Mouse (Mus musculus): ENCODE data around the gene Gnb5. TPM values are rescaled to one million over a fixed set of nuclear protein-coding genes. Genes with fewer than 3 reads are reported as not detected.

The Gnb5 gene
- total RNA-seq, 1 experiment from 2014 or later, result 0.70 TPM

DNA sequence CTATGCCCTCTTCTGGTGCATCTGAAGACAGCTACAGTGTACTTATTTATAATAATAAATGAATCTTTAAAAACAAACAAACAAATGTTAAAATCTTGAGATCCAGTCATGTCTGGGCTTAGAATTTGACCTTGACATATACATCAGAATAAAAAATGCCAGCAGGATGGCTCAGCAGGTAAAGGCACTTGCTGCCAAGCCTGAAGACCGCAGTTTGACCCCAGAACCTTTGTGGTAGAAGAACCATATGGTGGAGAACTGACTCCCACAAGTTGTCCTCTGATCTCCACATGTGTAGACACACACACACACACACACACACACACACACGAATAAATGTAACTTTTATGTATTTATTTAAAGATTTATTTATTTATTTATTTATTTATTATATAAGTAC lies 3.1 kb upstream of the Gnb5 start:
- ATAC-seq (ENCODE audit: extremely low read depth, insufficient number of reproducible peaks, low FRiP score, poor library complexity, severe bottlenecking), result no peak

DNA sequence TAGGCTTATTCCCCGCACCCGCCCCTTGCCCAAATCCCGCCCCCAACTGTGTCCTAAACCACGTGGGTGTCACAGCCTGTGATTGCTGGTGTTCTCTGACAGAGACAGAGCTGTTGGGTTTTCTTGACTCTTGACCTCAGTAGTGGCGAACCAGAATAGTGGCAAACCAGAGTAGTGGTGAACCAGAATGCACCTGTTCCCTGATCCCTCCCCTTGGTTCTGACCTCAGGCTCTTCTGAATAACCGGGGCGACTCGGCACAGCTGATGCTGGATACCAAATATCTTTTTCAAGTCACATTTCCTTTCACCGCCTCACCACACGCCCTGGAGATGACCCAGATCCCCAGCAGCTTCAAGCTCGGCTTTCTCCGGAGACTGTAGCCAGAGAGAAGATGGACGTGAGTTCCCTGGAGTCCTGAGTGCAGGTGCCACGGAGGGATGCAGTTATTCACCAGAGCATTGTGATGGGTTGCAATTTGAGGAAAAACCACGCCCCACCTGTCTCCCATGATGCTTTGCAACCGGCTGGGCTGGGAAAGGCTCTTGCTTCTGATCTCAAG lies 2.3 kb upstream of the Gnb5 start:
- no peak for ATAC-seq (ENCODE audit: extremely low read depth, insufficient number of reproducible peaks, low FRiP score, poor library complexity, severe bottlenecking)

DNA sequence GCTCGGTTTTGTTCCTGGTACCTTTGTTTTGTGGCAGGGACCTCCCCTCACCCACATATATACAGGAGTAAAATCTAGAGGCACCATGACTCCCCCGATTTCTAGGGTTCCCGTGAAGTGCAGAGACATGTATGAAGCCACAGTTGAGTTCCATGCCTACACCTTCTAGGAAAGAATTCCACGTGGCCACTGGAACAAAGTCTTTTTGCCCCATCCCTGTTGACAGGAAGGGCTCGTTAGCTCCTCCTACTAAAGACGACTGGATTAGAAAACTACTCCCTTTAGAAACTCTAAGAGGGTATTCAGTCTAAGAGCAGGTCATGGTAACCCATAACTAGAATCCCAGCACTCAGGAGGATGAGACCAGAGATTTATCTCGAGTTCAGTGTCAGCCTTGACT lies 1.8 kb upstream of the Gnb5 start:
- no peak for ATAC-seq (ENCODE audit: extremely low read depth, insufficient number of reproducible peaks, low FRiP score, poor library complexity, severe bottlenecking)

DNA sequence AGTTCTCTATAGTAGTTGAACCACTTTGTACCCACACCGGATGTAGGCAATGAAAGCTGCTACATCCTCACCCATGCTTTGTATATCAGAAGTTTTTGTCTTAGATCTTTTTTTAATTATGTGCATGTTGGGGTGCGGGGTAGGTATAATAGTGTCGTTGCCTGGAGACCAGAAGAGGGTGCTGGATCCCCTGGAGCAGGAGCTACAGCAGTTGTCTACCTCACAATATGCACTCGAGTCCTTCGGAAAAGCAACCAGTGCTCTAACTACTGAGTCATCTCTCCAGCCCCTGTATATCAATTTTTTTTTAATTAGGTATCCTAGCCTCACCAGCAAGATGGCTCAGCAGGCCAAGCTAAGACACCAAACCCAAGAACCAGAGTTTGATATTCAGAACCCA lies 927 bp downstream of the Gnb5 start:
- ATAC-seq (ENCODE audit: extremely low read depth, insufficient number of reproducible peaks, low FRiP score, poor library complexity, severe bottlenecking), result no peak

DNA sequence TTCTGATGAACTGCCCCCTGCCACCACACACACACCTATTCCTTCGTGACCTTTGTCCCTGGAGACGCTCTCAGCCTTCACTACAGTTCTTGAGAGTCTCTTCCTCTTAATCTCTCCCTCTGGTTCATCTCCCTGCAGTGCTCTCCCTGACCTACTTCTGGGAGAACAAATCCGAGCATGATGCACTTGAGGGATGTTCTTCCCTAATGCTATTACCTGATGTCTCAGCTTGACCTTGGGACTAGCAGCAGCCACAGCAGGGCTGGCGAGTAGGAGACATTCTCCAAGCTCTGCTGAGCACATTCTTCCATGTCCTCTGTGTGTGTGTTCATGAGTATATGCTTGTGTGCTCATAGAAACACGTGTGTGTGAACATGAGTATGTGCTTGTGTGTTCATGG lies 2.5 kb downstream of the Gnb5 start:
- ATAC-seq (ENCODE audit: extremely low read depth, insufficient number of reproducible peaks, low FRiP score, poor library complexity, severe bottlenecking), result no peak

DNA sequence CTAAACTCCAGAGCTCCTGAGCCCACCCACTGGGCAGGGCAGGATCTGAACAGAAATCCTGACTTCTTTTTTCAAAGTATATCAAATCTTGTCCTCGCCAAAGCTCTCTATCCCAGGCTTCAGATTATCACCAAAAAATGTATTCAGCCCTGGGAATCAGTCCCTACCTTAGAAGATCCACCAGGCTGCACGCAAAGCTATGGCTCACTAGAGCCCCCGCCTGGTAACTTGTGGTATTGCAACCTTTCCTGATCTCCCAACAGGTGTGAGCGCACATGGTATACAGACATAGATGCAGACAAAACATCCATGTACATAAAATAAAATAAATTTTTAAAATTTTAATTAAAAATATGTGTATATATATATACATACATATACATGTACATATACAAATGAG lies 5.9 kb downstream of the Gnb5 start:
- ATAC-seq (ENCODE audit: extremely low read depth, insufficient number of reproducible peaks, low FRiP score, poor library complexity, severe bottlenecking), result 0 out of 2 replicates have a peak, but pooled peaks have one; percentile 33

DNA sequence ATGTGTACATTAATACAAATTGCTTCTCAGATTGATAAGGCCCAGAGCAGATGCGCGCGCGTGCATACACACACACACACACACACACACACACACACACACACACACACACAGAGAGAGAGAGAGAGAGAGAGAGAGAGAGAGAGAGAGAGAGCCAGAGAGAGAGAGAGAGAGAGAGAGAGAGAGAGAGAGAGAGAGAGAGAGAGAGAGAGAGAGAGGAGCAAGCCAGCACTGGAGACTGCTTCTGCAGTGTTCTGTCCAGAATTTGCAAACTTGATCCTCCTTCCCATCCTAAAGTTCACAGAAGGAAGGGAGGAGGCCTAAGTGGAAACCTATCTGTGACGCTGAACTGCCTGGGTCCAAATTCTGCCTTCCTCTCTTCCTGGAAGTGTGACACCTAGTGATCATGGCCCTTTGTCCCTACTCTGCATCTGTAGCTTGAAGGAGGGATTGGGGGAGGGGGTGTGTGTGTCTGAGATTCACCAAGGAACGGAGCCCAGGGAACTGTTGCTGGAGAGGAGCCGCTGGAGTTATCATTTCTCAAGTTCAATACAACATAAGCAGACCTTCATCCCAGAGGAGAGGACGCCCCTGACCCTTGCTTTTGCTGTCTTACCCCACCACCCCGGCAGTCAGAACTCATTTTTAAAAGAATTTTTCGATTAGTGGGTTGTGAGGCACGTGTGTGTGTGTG lies 7.2 kb downstream of the Gnb5 start:
- ATAC-seq (ENCODE audit: extremely low read depth, insufficient number of reproducible peaks, low FRiP score, poor library complexity, severe bottlenecking), result no peak

DNA sequence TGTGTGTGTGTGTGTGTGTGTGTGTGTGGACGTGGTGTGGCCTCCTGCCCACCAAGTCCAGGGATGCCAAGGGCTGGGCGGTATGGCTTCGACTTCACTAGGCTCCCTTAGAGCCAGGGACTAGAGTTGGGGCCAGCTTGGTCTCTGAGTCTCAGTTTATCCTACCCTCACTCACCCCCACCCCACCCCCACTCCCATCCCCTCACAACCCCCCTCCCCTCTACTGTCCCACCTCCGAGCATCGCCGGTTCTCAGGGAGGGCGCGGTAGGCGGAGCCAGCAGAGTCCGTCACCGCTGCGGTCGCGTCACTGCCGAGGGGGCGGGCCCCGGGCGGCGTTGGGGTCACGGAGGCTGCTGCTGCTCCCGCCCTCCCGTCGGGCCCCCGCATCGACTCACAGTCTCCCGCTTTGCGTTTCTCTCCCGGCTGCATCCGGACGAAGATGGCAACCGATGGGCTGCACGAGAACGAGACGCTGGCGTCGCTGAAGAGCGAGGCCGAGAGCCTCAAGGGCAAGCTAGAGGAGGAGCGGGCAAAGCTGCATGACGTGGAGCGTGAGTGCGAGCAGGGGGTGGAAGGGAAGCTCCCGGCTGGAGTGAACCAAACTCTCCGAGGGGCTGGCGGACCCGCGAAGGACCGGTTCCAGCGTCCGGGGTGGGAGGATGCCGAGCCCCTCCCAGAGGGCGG lies 7.9 kb downstream of the Gnb5 start:
- ATAC-seq (ENCODE audit: extremely low read depth, insufficient number of reproducible peaks, low FRiP score, poor library complexity, severe bottlenecking), result peak; percentile 49; the same call in 1 of the 2 replicates

DNA sequence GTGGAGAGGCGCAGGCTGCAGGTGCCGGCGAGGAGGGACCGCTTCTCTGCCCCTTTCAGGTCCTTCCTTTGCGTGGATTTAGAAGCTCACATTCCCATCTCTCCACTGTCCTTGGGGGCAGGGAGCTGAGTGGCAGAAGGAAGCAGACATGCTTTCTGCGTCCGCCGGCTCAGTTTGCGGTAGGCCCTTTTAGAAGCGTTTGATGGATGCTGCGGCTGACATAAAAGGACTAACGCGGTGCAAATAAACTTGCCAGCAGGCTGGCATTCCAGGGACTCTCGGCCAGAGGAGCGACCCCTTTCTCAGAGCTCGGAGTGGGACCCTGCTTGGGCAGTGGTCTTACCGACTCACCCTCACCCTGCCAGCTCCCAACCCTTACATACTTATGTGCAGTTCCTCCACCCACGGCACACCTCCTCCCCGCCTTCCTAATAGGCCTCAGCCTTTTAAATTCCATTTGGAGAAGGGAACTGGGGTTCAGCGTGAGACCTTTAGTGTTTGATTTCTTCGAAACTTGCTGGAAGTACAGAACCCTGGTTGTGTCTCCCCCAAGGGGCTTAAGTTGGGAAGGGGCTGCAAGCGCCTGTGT lies 8.5 kb downstream of the Gnb5 start:
- no peak for ATAC-seq (ENCODE audit: extremely low read depth, insufficient number of reproducible peaks, low FRiP score, poor library complexity, severe bottlenecking)

DNA sequence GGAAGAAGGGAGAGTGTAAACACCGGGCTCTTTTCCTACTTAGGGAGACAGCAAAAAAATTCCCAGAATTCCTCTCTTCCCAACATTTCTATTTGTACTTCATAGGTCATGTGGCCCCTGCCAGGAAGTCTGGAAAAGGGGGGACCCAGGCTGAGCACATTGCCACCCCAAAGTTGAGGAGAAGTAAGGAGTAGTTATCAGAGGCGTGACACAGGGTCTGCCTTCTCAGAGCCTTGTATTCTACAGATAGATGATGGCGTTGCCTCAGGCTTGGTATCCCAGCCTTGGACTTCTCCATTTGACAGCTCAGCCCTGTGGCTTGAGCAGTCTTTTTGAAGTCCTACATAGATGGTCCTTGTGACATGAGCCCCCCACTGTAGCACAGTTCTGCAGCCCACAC lies 9.2 kb downstream of the Gnb5 start:
- ATAC-seq (ENCODE audit: extremely low read depth, insufficient number of reproducible peaks, low FRiP score, poor library complexity, severe bottlenecking), result no peak

DNA sequence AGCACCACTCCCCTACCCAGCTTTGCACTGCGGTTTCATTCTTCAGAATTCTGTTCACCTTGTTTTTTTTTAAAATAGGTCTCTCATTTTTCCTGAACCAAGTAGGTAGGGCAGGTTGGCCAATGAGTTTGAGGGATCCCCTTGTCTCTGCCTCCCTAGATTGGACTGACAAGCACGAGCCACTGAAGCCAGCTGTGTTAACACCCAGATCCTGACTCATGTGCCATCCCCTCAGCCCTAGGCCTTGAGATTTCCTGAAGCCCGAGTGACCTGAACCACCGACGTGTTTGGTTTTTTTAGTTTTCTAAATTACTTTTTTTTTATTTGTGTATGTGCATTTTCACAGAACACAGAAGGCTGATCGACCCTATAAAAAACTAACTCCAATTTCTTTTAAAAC lies 10.7 kb downstream of the Gnb5 start:
- ATAC-seq (ENCODE audit: extremely low read depth, insufficient number of reproducible peaks, low FRiP score, poor library complexity, severe bottlenecking), result no peak

DNA sequence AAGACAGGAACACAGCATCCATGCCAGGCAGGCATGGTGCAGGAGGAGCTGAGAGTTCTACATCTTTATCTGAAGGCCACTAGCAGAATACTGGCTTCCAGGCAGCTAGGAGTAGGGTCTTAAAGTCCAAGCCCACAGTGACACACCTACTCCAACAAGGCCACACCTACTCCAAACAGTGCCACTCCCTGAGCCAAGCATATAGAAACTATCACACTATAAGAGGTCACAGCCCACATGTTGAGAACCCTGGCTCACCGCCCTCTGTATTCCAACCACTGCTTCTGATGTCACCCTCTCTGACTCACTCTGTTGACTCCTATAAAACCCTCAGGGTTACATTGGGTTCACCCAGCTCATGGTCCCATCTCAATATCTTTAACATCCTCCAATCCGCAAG lies 12.1 kb downstream of the Gnb5 start:
- ATAC-seq (ENCODE audit: extremely low read depth, insufficient number of reproducible peaks, low FRiP score, poor library complexity, severe bottlenecking), result no peak

DNA sequence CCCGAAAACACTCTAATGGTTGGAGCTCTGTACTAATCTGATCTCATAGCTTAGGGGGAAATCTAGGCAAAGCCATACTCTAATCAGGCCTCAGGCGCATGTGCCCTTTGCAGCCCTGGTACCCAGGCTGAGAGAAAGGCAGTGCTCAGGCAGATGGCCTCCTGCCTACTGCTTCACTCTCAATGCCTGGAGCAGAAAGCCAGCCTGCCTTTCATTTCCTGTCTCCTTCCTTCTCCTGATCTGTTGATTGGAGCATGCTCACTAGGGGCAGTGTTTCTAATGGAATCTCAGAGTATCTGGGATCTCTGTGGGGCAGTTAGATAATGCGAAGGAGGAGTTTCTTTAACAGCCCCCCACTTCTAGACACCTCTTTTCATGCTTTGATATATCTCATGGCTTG lies 13.3 kb downstream of the Gnb5 start:
- ATAC-seq (ENCODE audit: extremely low read depth, insufficient number of reproducible peaks, low FRiP score, poor library complexity, severe bottlenecking), result no peak

DNA sequence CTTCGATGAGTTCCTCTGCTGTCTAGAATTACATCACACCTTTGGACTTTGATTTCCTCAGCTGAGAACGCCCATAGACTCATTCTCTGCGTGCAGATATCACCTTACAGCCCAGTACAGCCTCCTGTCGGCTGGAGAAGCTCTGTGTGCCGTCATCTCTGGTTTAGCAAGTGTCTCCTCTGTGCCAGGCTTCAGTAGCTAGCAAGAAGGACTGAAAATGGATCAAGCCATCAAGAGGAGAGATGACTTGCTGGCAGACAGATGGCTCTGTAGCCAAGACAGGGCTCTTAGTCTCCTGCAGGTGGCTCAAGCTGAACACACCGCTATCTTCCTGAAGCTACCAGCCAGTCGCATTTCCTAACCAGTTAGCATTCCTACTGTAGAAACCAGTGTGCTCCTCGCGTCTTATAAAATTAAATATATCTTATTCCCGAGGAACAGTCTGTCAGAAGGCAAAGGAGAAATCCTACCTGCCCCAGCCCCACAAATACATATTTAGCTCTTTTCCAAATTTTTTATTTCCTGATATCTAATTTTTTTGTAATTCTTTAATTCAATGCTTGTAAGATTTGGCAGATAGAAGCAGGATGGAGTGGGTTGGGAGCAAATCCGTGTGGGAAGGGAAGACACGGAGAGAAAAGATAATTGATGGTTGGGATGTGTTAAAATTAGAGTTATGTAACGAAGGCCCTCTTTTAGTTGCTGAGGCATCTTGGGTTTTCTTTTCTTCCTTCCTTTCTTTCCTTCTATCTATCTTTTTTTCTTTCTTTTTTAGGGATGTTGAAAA lies 16.2 kb downstream of the Gnb5 start:
- no peak for ATAC-seq (ENCODE audit: extremely low read depth, insufficient number of reproducible peaks, low FRiP score, poor library complexity, severe bottlenecking)

DNA sequence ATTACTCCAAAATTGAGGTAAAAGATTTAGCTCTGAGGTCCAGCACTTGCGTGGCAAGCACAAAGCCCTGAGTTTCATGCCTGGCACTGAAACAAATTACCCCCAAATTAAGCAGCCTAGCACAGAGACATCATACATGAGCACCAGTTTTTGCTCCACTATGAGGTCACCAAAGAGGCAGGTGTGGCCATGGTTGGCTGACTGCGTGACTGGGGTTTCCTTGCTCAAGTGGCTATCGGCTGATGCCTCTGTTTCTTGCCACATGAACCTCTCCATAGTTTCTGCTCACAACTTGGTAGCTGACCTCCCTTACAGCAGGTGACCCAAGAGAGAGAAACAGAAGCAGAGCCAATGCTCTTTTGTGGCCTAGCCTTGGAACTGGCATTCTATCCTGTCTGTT lies 22.0 kb downstream of the Gnb5 start:
- no peak for ATAC-seq (ENCODE audit: extremely low read depth, insufficient number of reproducible peaks, low FRiP score, poor library complexity, severe bottlenecking)

DNA sequence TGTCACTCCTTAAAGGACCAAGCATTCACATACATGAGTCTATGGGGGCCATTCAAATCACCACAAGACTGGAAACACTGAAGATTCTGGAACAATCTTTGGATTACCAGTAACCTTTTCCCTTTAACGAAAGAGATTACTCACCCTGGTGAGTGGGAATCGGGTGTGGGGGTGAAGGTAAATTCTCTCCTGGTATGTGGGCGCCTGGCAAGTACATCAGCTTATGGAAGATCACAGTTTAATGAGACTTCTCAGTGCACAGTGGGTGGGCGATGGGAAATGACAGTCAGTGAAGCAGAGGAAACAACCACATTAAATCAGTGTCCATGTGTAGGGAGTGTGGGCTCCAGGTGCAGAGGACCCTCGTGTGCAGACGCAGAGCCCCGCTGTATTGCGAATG lies 24.7 kb downstream of the Gnb5 start:
- no peak for ATAC-seq (ENCODE audit: extremely low read depth, insufficient number of reproducible peaks, low FRiP score, poor library complexity, severe bottlenecking)

DNA sequence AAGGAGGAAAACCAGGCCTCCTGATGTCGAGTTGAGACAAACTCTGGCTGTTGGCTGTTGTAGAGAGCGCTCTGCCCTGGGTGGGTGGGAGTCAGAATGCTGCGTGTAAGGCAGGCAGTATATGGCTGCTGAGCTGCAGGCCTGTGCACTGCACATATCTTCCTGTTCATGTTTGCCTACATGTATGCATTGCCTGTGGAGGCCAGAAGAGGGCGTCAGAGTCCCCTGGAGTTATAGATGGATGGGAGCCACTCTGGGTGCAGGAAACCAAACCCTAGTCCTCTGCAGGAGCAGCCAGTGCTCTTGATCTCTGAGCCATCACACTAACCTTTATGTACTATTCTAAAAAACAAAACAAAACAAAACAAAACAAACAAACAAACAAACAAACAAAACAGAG lies 28.4 kb downstream of the Gnb5 start:
- ATAC-seq (ENCODE audit: extremely low read depth, insufficient number of reproducible peaks, low FRiP score, poor library complexity, severe bottlenecking), result no peak

DNA sequence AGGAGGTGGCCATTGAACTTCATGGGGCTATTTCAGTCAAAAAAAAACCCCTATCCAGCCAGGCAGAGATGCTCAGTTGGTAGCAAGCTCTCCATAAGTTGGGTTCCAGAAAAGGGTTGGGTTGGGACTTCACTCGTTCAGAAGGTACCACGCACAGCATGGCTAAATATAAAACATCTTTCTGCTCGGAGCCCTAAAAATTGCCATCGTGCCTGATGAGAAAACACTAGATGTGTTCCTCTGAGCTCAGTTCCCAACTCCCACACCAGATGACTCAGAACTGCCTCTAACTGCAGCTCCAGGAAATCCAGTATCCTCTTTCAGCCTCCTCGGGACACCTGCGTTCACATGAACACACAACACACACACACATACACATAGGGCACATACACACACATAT lies 31.9 kb downstream of the Gnb5 start:
- no peak for ATAC-seq (ENCODE audit: extremely low read depth, insufficient number of reproducible peaks, low FRiP score, poor library complexity, severe bottlenecking)

DNA sequence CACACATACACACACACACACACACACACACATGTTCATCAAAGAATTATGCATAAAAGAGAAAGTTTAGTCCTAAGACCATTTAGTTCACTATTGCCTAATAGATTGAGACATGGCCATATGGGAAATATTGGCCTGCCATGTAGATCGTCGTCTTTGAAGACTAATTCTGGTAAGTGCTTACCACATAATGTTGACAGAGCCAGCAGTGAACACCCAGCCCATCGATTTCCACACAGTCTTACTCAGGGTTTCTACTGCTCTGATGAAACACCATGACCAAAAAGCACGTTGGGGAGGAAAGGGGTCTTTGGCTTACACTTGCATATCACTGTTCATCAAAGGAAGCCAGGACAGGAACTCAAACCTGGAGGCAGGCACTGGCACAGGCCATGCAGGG lies 36.3 kb downstream of the Gnb5 start:
- ATAC-seq (ENCODE audit: extremely low read depth, insufficient number of reproducible peaks, low FRiP score, poor library complexity, severe bottlenecking), result no peak
